Comparison of ENCODE assay signal across 37 mouse cellular contexts in the genomic region with DNA sequence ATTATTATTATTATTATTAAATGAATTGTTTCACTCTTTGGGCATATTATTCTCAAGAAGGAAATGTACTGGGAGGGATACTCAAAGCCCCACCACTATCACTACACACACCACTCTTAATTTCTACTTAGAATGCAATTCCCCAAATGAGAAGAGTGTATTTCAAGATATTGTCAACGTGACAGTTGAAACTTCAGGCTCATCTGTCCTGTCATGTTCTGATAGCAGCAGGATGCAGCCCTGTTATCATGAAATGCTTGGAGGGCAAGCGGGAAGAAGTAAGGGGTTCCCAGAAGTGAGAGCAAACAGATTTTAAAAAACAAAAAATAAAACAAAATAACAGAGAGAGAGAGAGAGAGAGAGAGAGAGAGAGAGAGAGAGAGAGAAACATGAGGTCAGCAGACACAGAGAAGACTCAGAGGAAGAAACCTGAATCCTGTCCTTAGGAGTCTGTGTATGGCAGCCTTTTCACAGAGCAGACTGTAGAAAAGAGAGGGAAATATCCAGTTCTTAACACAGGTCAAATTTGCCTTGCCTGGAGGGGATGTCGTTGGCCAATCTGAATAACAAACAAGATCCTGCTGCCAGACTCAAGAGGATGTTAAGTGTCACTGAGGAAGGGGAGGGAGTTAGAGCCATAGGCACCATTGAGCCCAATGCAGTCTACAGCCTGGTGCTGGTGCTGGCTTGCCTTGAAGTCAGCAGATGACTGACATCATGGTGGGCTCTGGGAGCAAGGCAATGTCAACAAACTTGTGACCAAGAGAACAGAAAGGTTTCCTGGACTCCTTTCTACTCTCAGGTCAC. TPM values are rescaled to one million over a fixed set of nuclear protein-coding genes. Genes with fewer than 3 reads are reported as not detected.
DNase-seq lines count a peak whose midpoint lies in the region; ATAC-seq and TF ChIP-seq lines count a peak whose summit lies in the region.
"Had no signal": no experiment of that assay in that cellular context is flagged by ENCODE, and none has a peak within 500 bp of the region (broad histone marks: within the 10 kb centered on the region; RNA-seq: fewer than 3 reads in every experiment).

No protein-coding gene starts in this region.

- 41% methylated on average over 3 of the region's 3 CpGs for WGBS in stomach, embryonic 15.5 days
- 48% methylated on average over 3 of the region's 3 CpGs for WGBS in stomach, postnatal 0 days
- WGBS in liver, embryonic 13.5 days (ENCODE audit: insufficient replicate concordance) = 18% methylated on average over 3 of the region's 3 CpGs
- WGBS in intestine, embryonic 16.5 days = 54% methylated on average over 3 of the region's 3 CpGs

- no peaks in the 10 kb centered on the region for H3K27me3 ChIP-seq in stomach, embryonic 15.5 days (replicated peaks)
- H3K27me3 ChIP-seq in stomach, postnatal 0 days (ENCODE audit: control insufficient read depth, insufficient read depth, low read length) = no peaks in the 10 kb centered on the region
- no peaks in the 10 kb centered on the region for H3K27me3 ChIP-seq in liver, embryonic 13.5 days
- no peaks in the 10 kb centered on the region for H3K27me3 ChIP-seq in intestine, embryonic 16.5 days (replicated peaks; ENCODE audit: control insufficient read depth, insufficient read depth, low read length)
- H3K27me3 ChIP-seq: embryonic facial prominence, embryonic 12.5 days; forebrain, embryonic 13.5 days; heart, embryonic 13.5 days; hindbrain, embryonic 12.5 days; neural tube, embryonic 13.5 days had no signal

- H3K9ac ChIP-seq in stomach, embryonic 15.5 days = no peak overlapping the region
- H3K9ac ChIP-seq in stomach, postnatal 0 days (ENCODE audit: low read length) = no peak overlapping the region
- H3K9ac ChIP-seq in liver, embryonic 13.5 days = no peak overlapping the region
- H3K9ac ChIP-seq in intestine, embryonic 16.5 days (ENCODE audit: low read depth, low read length) = no peak overlapping the region
- H3K9ac ChIP-seq: embryonic facial prominence, embryonic 12.5 days; forebrain, embryonic 13.5 days; heart, embryonic 13.5 days; hindbrain, embryonic 12.5 days; neural tube, embryonic 13.5 days had no signal

- H3K36me3 ChIP-seq in stomach, embryonic 15.5 days = no peaks in the 10 kb centered on the region
- no peaks in the 10 kb centered on the region for H3K36me3 ChIP-seq in stomach, postnatal 0 days (ENCODE audit: control insufficient read depth, insufficient read depth, low read length)
- H3K36me3 ChIP-seq in liver, embryonic 13.5 days = no peaks in the 10 kb centered on the region
- no peaks in the 10 kb centered on the region for H3K36me3 ChIP-seq in intestine, embryonic 16.5 days (ENCODE audit: control insufficient read depth, insufficient read depth, low read length)
- H3K36me3 ChIP-seq: embryonic facial prominence, embryonic 12.5 days; G1E; heart, embryonic 13.5 days; hindbrain, embryonic 12.5 days; limb, embryonic 10.5 days; neural tube, embryonic 13.5 days had no signal

- H3K4me3 ChIP-seq in stomach, embryonic 15.5 days (replicated peaks) = no peak overlapping the region
- no peak overlapping the region for H3K4me3 ChIP-seq in stomach, postnatal 0 days (ENCODE audit: low read depth, low read length)
- no peak overlapping the region for H3K4me3 ChIP-seq in liver, embryonic 13.5 days (replicated peaks)
- no peak overlapping the region for H3K4me3 ChIP-seq in intestine, embryonic 16.5 days (ENCODE audit: low read length)
- H3K4me3 ChIP-seq: embryonic facial prominence, embryonic 12.5 days; erythroblast, embryonic 14.5 days; forebrain, embryonic 13.5 days; heart, embryonic 13.5 days; hindbrain, embryonic 12.5 days; limb, embryonic 10.5 days; myocyte; neural tube, embryonic 13.5 days had no signal

- peak; percentile 39; the same call in 1 of the 2 replicates for ATAC-seq in stomach, embryonic 15.5 days (ENCODE audit: insufficient read depth, low FRiP score, low read depth)
- ATAC-seq in stomach, postnatal 0 days (ENCODE audit: low FRiP score, low TSS enrichment) = no peak
- ATAC-seq in common myeloid progenitor, adult 5-6 weeks (replicated peaks; ENCODE audit: low read depth, poor library complexity, severe bottlenecking) = peak; percentile 43
- peak; percentile 87 for ATAC-seq in liver, embryonic 13.5 days (ENCODE audit: low read depth)
- ATAC-seq in megakaryocyte-erythroid progenitor cell, adult 5-6 weeks (replicated peaks; ENCODE audit: low FRiP score, low TSS enrichment, poor library complexity, severe bottlenecking) = peak; percentile 68
- ATAC-seq in intestine, embryonic 16.5 days = no peak
- ATAC-seq: CD4-positive, CD25-positive, alpha-beta regulatory T cell, adult 4 months; forebrain, embryonic 13.5 days; lung, postnatal 0 days; midbrain, embryonic 16.5 days had no signal

- no peak for TF ChIP-seq CTCF in stomach, postnatal 0 days (IDR thresholded peaks at IDR 0.05; ENCODE audit: low read depth)

- H3K9me3 ChIP-seq in stomach, embryonic 15.5 days = no peaks in the 10 kb centered on the region
- H3K9me3 ChIP-seq in stomach, postnatal 0 days (ENCODE audit: control insufficient read depth, low read length) = no peaks in the 10 kb centered on the region
- no peaks in the 10 kb centered on the region for H3K9me3 ChIP-seq in liver, embryonic 13.5 days (replicated peaks)
- H3K9me3 ChIP-seq in intestine, embryonic 16.5 days (ENCODE audit: control insufficient read depth, low read length) = no peaks in the 10 kb centered on the region
- H3K9me3 ChIP-seq: embryonic facial prominence, embryonic 12.5 days; forebrain, embryonic 13.5 days; G1E; heart, embryonic 13.5 days; hindbrain, embryonic 12.5 days; limb, embryonic 10.5 days; neural tube, embryonic 13.5 days had no signal

- no peak overlapping the region for H3K4me2 ChIP-seq in stomach, embryonic 15.5 days
- H3K4me2 ChIP-seq in stomach, postnatal 0 days (replicated peaks; ENCODE audit: low read depth) = no peak overlapping the region
- peak overlapping the region; percentile 4 for H3K4me2 ChIP-seq in liver, embryonic 13.5 days
- no peak overlapping the region for H3K4me2 ChIP-seq in intestine, embryonic 16.5 days (ENCODE audit: low read depth, low read length)
- H3K4me2 ChIP-seq: embryonic facial prominence, embryonic 12.5 days; forebrain, embryonic 13.5 days; heart, embryonic 13.5 days; hindbrain, embryonic 12.5 days; neural tube, embryonic 13.5 days had no signal

- no peak overlapping the region for H3K27ac ChIP-seq in stomach, embryonic 15.5 days
- H3K27ac ChIP-seq in stomach, postnatal 0 days (replicated peaks) = no peak overlapping the region
- peak overlapping the region; percentile 51 for H3K27ac ChIP-seq in liver, embryonic 13.5 days
- H3K27ac ChIP-seq in intestine, embryonic 16.5 days (ENCODE audit: low read length) = no peak overlapping the region
- H3K27ac ChIP-seq: embryonic facial prominence, embryonic 12.5 days; forebrain, embryonic 13.5 days; heart, embryonic 13.5 days; hindbrain, embryonic 12.5 days; limb, embryonic 10.5 days; neural tube, embryonic 13.5 days had no signal

- no peak for DNase-seq in stomach, postnatal 0 days (ENCODE audit: low spot score)
- DNase-seq in liver, embryonic 13.5 days = peak; percentile 31
- DNase-seq in urinary bladder, adult 18-20 months (ENCODE audit: low spot score in 2 of 2) = no peak
- no peak for DNase-seq in thymus, postnatal 4 days
- DNase-seq: adrenal gland, postnatal 25 days; cerebellum, adult 11 months; cerebellum, adult 9-11 months; gastrocnemius, postnatal 14 days; heart, adult 11 months; heart, postnatal 14 days; kidney, adult 8-10 months; kidney, postnatal 14 days; retina, postnatal 1 day; right cerebral cortex, postnatal 25 days; spleen, adult 18-20 months; thymus, postnatal 36 days had no signal

- H3K4me1 ChIP-seq in stomach, embryonic 15.5 days = no peaks in the 10 kb centered on the region
- no peaks in the 10 kb centered on the region for H3K4me1 ChIP-seq in stomach, postnatal 0 days (replicated peaks; ENCODE audit: control insufficient read depth, insufficient read depth)
- H3K4me1 ChIP-seq in liver, embryonic 13.5 days (replicated peaks) = peaks cover 36% of the 10 kb centered on the region
- no peaks in the 10 kb centered on the region for H3K4me1 ChIP-seq in intestine, embryonic 16.5 days (ENCODE audit: control insufficient read depth, insufficient read depth, low read length)
- H3K4me1 ChIP-seq: embryonic facial prominence, embryonic 12.5 days; forebrain, embryonic 13.5 days; heart, embryonic 13.5 days; hindbrain, embryonic 12.5 days; limb, embryonic 10.5 days; neural tube, embryonic 13.5 days had no signal

- TF ChIP-seq EP300 in stomach, postnatal 0 days (optimal IDR thresholded peaks at IDR 0.05) = no peak

RNA-seq across cellular contexts. Expression of a gene that starts 2.5 kb away (rescaled TPM):
- polyA plus RNA-seq in stomach, embryonic 15.5 days (2015; fragmentation: Nextera tagmentation; extraction: Ambion mirVana) = 0.03 TPM in 1 of 2 replicates, not detected in the other
- not detected in 2 replicates for polyA plus RNA-seq in stomach, postnatal 0 days (2015; fragmentation: Nextera tagmentation; extraction: Ambion mirVana)
- 1.6 and 3.2 TPM in 2 replicates for total RNA-seq in common myeloid progenitor, adult 5-6 weeks (2017)
- polyA plus RNA-seq in liver, embryonic 13.5 days (2015; fragmentation: Nextera tagmentation; extraction: Ambion mirVana) = not detected in 2 replicates
- total RNA-seq in megakaryocyte-erythroid progenitor cell, adult 5-6 weeks (2014; fragmentation: Nextera tagmentation) = 2.2 and 4.4 TPM in 2 replicates
- 3.1 and 5.1 TPM in 2 replicates for total RNA-seq in megakaryocyte-erythroid progenitor cell, adult 5-6 weeks (2017)
- not detected in 2 replicates for polyA plus RNA-seq in intestine, embryonic 16.5 days (2015; fragmentation: Nextera tagmentation; extraction: Ambion mirVana)
- total RNA-seq: adrenal gland, postnatal 25 days; gastrocnemius, postnatal 14 days; heart, postnatal 14 days; layer of hippocampus, adult 18-20 months; layer of hippocampus, postnatal 25 days; liver, adult 2 months had no signal
- polyA plus RNA-seq: brain, embryonic 14.5 days; CD4-positive, CD25-positive, alpha-beta regulatory T cell, adult 4 months; embryonic facial prominence, embryonic 12.5 days; erythroblast, embryonic 14.5 days; forebrain, embryonic 13.5 days; frontal cortex, adult 2 months; G1E; heart, embryonic 13.5 days; hindbrain, embryonic 12.5 days; limb, embryonic 10.5 days; liver, adult 2 months; lung, postnatal 0 days; midbrain, embryonic 16.5 days; myocyte; neural tube, embryonic 13.5 days had no signal

RNA-seq across cellular contexts. Expression of a gene that starts 15.5 kb away (rescaled TPM):
- polyA plus RNA-seq in stomach, embryonic 15.5 days (2015; fragmentation: Nextera tagmentation; extraction: Ambion mirVana) = not detected in 2 replicates
- 0.05 TPM in 1 of 2 replicates, not detected in the other for polyA plus RNA-seq in stomach, postnatal 0 days (2015; fragmentation: Nextera tagmentation; extraction: Ambion mirVana)
- total RNA-seq in common myeloid progenitor, adult 5-6 weeks (2017) = not detected in 2 replicates
- polyA plus RNA-seq in liver, embryonic 13.5 days (2015; fragmentation: Nextera tagmentation; extraction: Ambion mirVana) = not detected in 2 replicates
- 0.87 TPM in 1 of 2 replicates, not detected in the other for total RNA-seq in megakaryocyte-erythroid progenitor cell, adult 5-6 weeks (2014; fragmentation: Nextera tagmentation)
- total RNA-seq in megakaryocyte-erythroid progenitor cell, adult 5-6 weeks (2017) = not detected in 2 replicates
- polyA plus RNA-seq in intestine, embryonic 16.5 days (2015; fragmentation: Nextera tagmentation; extraction: Ambion mirVana) = not detected in 2 replicates
- total RNA-seq: adrenal gland, postnatal 25 days; gastrocnemius, postnatal 14 days; heart, postnatal 14 days; layer of hippocampus, adult 18-20 months; layer of hippocampus, postnatal 25 days; liver, adult 2 months had no signal
- polyA plus RNA-seq: brain, embryonic 14.5 days; embryonic facial prominence, embryonic 12.5 days; erythroblast, embryonic 14.5 days; forebrain, embryonic 13.5 days; frontal cortex, adult 2 months; G1E; heart, embryonic 13.5 days; hindbrain, embryonic 12.5 days; limb, embryonic 10.5 days; liver, adult 2 months; lung, postnatal 0 days; midbrain, embryonic 16.5 days; myocyte; neural tube, embryonic 13.5 days had no signal

RNA-seq across cellular contexts. Expression of a gene that starts 35.5 kb away (rescaled TPM):
- polyA plus RNA-seq in stomach, embryonic 15.5 days (2015; fragmentation: Nextera tagmentation; extraction: Ambion mirVana) = not detected in 2 replicates
- polyA plus RNA-seq in stomach, postnatal 0 days (2015; fragmentation: Nextera tagmentation; extraction: Ambion mirVana) = not detected in 2 replicates
- 3.1 and 4.5 TPM in 2 replicates for total RNA-seq in common myeloid progenitor, adult 5-6 weeks (2017)
- polyA plus RNA-seq in liver, embryonic 13.5 days (2015; fragmentation: Nextera tagmentation; extraction: Ambion mirVana) = not detected in 2 replicates
- 10.0 and 11.7 TPM in 2 replicates for total RNA-seq in megakaryocyte-erythroid progenitor cell, adult 5-6 weeks (2014; fragmentation: Nextera tagmentation)
- 2.4 and 4.5 TPM in 2 replicates for total RNA-seq in megakaryocyte-erythroid progenitor cell, adult 5-6 weeks (2017)
- not detected in 2 replicates for polyA plus RNA-seq in intestine, embryonic 16.5 days (2015; fragmentation: Nextera tagmentation; extraction: Ambion mirVana)
- total RNA-seq: adrenal gland, postnatal 25 days; G1E; gastrocnemius, postnatal 14 days; heart, postnatal 14 days; layer of hippocampus, adult 18-20 months; layer of hippocampus, postnatal 25 days; liver, adult 2 months had no signal
- polyA plus RNA-seq: brain, embryonic 14.5 days; CD4-positive, CD25-positive, alpha-beta regulatory T cell, adult 4 months; embryonic facial prominence, embryonic 12.5 days; erythroblast, embryonic 14.5 days; forebrain, embryonic 13.5 days; frontal cortex, adult 2 months; G1E; heart, embryonic 13.5 days; hindbrain, embryonic 12.5 days; limb, embryonic 10.5 days; liver, adult 2 months; lung, postnatal 0 days; midbrain, embryonic 16.5 days; myocyte; neural tube, embryonic 13.5 days had no signal

Comparison
In these comparisons a context has a peak if more than half of its experiments do, and no peak if none do; other contexts are left out.
1. ATAC-seq: peak in stomach, embryonic 15.5 days (single experiment), common myeloid progenitor, adult 5-6 weeks (single experiment), liver, embryonic 13.5 days (single experiment) and megakaryocyte-erythroid progenitor cell, adult 5-6 weeks (single experiment); none in stomach, postnatal 0 days (single experiment) and intestine, embryonic 16.5 days (single experiment).